Mouse (Mus musculus): ENCODE measurements at regions not wholly inside any gene's neighbourhood (a gene's known extent, or its start where the extent isn't known, plus 50 kb on each side); places are given as distances from the start of the nearest gene placed in this dataset.

GRCm38 (mm10) chr3:33958216-33958615 lies 61.5 kb upstream of the Fxr1 start:
- no peaks in the 10 kb centered on the region for H3K36me3 ChIP-seq (ENCODE audit: control insufficient read depth, insufficient read depth, low read length)
- H3K9ac ChIP-seq (ENCODE audit: low read length), result no peak overlapping the region
- H3K27ac ChIP-seq (ENCODE audit: low read depth, low read length), result no peak overlapping the region
- ATAC-seq (ENCODE audit: insufficient read depth, low FRiP score, low TSS enrichment) (no peak), DNase-seq (ENCODE audit: low spot score) (no peak)
- 87% methylated on average over 4 of the region's 4 CpGs for whole genome bisulfite sequencing
- no peaks in the 10 kb centered on the region for H3K4me1 ChIP-seq (ENCODE audit: control insufficient read depth, insufficient read depth, low read length)
- H3K4me2 ChIP-seq (ENCODE audit: low read depth), result no peak overlapping the region
- no peaks in the 10 kb centered on the region for H3K27me3 ChIP-seq (ENCODE audit: control insufficient read depth, insufficient read depth, low read length)
- H3K9me3 ChIP-seq (ENCODE audit: control insufficient read depth, low read length), result no peaks in the 10 kb centered on the region
- H3K4me3 ChIP-seq (ENCODE audit: low read depth, low read length), result no peak overlapping the region

GRCm38 (mm10) chr3:33960211-33960610 lies 59.5 kb upstream of the Fxr1 start:
- H3K9ac ChIP-seq (ENCODE audit: low read length), result no peak overlapping the region
- no peaks in the 10 kb centered on the region for H3K4me1 ChIP-seq (ENCODE audit: control insufficient read depth, insufficient read depth, low read length)
- no peaks in the 10 kb centered on the region for H3K9me3 ChIP-seq (ENCODE audit: control insufficient read depth, low read length)
- no peaks in the 10 kb centered on the region for H3K36me3 ChIP-seq (ENCODE audit: control insufficient read depth, insufficient read depth, low read length)
- H3K4me2 ChIP-seq (ENCODE audit: low read depth), result no peak overlapping the region
- ATAC-seq (ENCODE audit: insufficient read depth, low FRiP score, low TSS enrichment) (no peak), DNase-seq (ENCODE audit: low spot score) (no peak)
- 54% methylated on average over 6 of the region's 6 CpGs for WGBS
- no peak overlapping the region for H3K27ac ChIP-seq (ENCODE audit: low read depth, low read length)
- no peak overlapping the region for H3K4me3 ChIP-seq (ENCODE audit: low read depth, low read length)
- H3K27me3 ChIP-seq (ENCODE audit: control insufficient read depth, insufficient read depth, low read length), result no peaks in the 10 kb centered on the region

GRCm38 (mm10) chr3:33962938-33963337 lies 56.8 kb upstream of the Fxr1 start:
- H3K36me3 ChIP-seq (ENCODE audit: control insufficient read depth, insufficient read depth, low read length), result no peaks in the 10 kb centered on the region
- no peak overlapping the region for H3K4me3 ChIP-seq (ENCODE audit: low read depth, low read length)
- no peaks in the 10 kb centered on the region for H3K9me3 ChIP-seq (ENCODE audit: control insufficient read depth, low read length)
- ATAC-seq (ENCODE audit: insufficient read depth, low FRiP score, low TSS enrichment), result no peak
- no peak overlapping the region for H3K27ac ChIP-seq (ENCODE audit: low read depth, low read length)
- H3K9ac ChIP-seq (ENCODE audit: low read length), result no peak overlapping the region
- H3K27me3 ChIP-seq (ENCODE audit: control insufficient read depth, insufficient read depth, low read length), result no peaks in the 10 kb centered on the region
- WGBS, result 90% methylated on average over 5 of the region's 5 CpGs
- no peak for DNase-seq (ENCODE audit: low spot score)
- H3K4me2 ChIP-seq (ENCODE audit: low read depth), result no peak overlapping the region
- no peaks in the 10 kb centered on the region for H3K4me1 ChIP-seq (ENCODE audit: control insufficient read depth, insufficient read depth, low read length)

- Histone ChIP-seq H3K36me3 (ENCODE audit: control insufficient read depth, insufficient read depth, low read length) (no peaks in the 10 kb centered on the region), H3K27me3 (ENCODE audit: control insufficient read depth, insufficient read depth, low read length) (no peaks in the 10 kb centered on the region), H3K4me2 (ENCODE audit: low read depth) (no peak overlapping the region), H3K9me3 (ENCODE audit: control insufficient read depth, low read length) (no peaks in the 10 kb centered on the region), H3K4me1 (ENCODE audit: control insufficient read depth, insufficient read depth, low read length) (no peaks in the 10 kb centered on the region), H3K4me3 (ENCODE audit: low read depth, low read length) (no peak overlapping the region), H3K27ac (ENCODE audit: low read depth, low read length) (no peak overlapping the region), H3K9ac (ENCODE audit: low read length) (no peak overlapping the region)
- DNase-seq (ENCODE audit: low spot score) (no peak), ATAC-seq (ENCODE audit: insufficient read depth, low FRiP score, low TSS enrichment) (no peak)
- 91% methylated on average over 8 of the region's 8 CpGs for WGBS
These were observed 52.6 kb upstream of the Fxr1 start for GRCm38 (mm10) chr3:33967184-33967583.

All from neural tube, embryonic 11.5 days (tissue).